Mouse (Mus musculus) erythroblast, embryonic 14.5 days (primary cell): ENCODE data around the gene Cit. TPM values are rescaled to one million over a fixed set of nuclear protein-coding genes. Genes with fewer than 3 reads are reported as not detected.

Experiments
- H3K27me3 ChIP-seq: 2 replicates; pipeline ENCODE4 v1.6.1; 2012; ENCODE audit warnings: inconsistent platforms; ENCODE audit not compliant: control insufficient read depth
- H3K36me3 ChIP-seq: 2 replicates; pipeline ENCODE4 v1.6.1; 2012; ENCODE audit warnings: mild to moderate bottlenecking, inconsistent platforms; ENCODE audit not compliant: control insufficient read depth
- H3K4me1 ChIP-seq: 2 replicates; pipeline ENCODE4 v1.6.1; 2012; ENCODE audit warnings: inconsistent platforms; ENCODE audit not compliant: control insufficient read depth
- H3K4me3 ChIP-seq: replicated peaks from 2 replicates; pipeline ENCODE3; 2012; ENCODE audit warnings: moderate library complexity, mild to moderate bottlenecking, inconsistent platforms
- H3K9me3 ChIP-seq: 2 replicates; pipeline ENCODE4 v1.6.1; 2012; ENCODE audit warnings: low read length, inconsistent platforms, mixed read lengths; ENCODE audit not compliant: control insufficient read depth
- GATA1 ChIP-seq: IDR thresholded peaks from 2 replicates; pipeline ENCODE4 v1.6.1; 2012; ENCODE audit warnings: low read length, inconsistent platforms, mixed read lengths
- TAL1 ChIP-seq: IDR thresholded peaks from 3 replicates; pipeline ENCODE4 v1.6.1; 2012; ENCODE audit warnings: low read length, inconsistent platforms, mixed read lengths
- polyA plus RNA-seq: library from polyadenylated mRNA; stranded (reverse); fragments of >175 nt; gene quantifications from 2 replicates; pipeline ENCODE4 v1.2.3, GENCODE M21; 2012

The Cit gene
- polyA plus RNA-seq, 1 experiment, result 13.6 TPM

DNA sequence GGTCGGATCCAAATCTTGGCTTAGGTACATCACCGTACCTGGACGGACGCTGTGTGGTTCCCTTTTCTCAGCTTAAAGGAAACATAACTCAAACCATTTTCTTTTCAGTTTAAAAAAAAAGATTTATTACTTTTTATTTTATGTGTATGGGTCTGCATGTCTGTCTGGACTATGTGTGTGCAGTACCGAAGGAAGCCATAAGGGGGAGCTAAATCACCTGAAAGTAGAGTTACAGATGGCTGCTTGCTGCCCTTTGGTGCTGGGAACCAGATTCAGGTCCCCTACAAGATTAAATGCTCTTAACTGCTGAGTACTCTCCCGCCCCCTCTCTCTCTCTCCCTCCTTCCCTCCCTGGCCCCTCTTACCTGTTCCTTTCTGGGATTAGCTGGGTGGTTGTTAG lies 112.1 kb downstream of the Cit start:
- Histone ChIP-seq H3K4me1 (peaks cover 40% of the 10 kb centered on the region), H3K4me3 (no peak overlapping the region), H3K9me3 (peaks cover 54% of the 10 kb centered on the region), H3K27me3 (peaks cover 18% of the 10 kb centered on the region; the same call in 1 of the 2 replicates), H3K36me3 (peaks cover 100% of the 10 kb centered on the region)
- TF ChIP-seq GATA1 (no peak), TAL1 (no peak)

DNA sequence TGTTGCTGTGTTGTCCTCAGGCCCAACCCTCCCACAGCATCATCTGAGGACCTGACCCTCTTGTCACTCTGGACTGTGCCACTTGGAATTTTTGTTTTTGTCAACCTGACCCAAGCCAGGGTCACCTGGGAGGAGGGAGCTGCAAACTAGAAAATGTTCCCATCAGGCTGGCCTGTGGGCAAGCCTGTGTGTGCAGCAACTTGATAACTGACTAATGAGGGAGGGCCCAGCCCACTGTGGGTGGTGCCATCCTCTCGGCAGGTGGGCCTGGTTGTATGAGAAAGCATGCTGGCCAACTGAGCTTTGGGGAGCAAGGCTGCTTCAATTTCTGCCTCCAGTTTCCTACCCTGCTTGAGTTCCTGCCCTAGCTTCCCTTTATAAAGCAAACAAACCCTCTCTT lies 113.3 kb downstream of the Cit start:
- H3K36me3 ChIP-seq, result peaks cover 100% of the 10 kb centered on the region
- TF ChIP-seq GATA1 (no peak), TAL1 (peak; percentile 52; the same call in 2 of the 3 replicates)
- peak overlapping the region; percentile 32 for H3K4me3 ChIP-seq
- peaks cover 16% of the 10 kb centered on the region; the same call in 1 of the 2 replicates for H3K27me3 ChIP-seq
- H3K9me3 ChIP-seq, result peaks cover 44% of the 10 kb centered on the region
- peaks cover 37% of the 10 kb centered on the region for H3K4me1 ChIP-seq

DNA sequence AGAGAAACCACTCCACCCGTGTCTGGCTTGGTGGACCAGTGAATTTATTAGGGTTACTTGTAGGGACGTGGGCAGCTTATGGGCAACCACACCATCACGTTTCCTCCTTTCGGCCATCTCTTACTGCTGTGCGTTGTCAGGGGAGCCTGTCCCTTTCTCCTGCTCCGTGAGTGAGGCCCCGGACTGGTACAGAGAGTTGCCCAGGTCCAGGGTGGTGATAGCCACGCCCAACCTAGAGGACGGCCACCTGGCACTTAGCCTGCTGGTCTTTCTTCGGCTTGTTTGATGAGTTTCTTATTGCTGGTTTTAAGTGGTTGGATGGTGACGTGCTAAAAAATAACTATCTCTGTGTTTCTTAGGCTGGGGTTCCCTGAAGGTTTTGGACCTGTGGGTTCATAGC lies 113.7 kb downstream of the Cit start:
- no peak for TF ChIP-seq TAL1
- TF ChIP-seq GATA1, result no peak
- peaks cover 40% of the 10 kb centered on the region for H3K9me3 ChIP-seq
- H3K4me1 ChIP-seq, result peaks cover 37% of the 10 kb centered on the region
- peaks cover 12% of the 10 kb centered on the region; the same call in 1 of the 2 replicates for H3K27me3 ChIP-seq
- H3K4me3 ChIP-seq, result peak overlapping the region; percentile 32
- H3K36me3 ChIP-seq, result peaks cover 100% of the 10 kb centered on the region

DNA sequence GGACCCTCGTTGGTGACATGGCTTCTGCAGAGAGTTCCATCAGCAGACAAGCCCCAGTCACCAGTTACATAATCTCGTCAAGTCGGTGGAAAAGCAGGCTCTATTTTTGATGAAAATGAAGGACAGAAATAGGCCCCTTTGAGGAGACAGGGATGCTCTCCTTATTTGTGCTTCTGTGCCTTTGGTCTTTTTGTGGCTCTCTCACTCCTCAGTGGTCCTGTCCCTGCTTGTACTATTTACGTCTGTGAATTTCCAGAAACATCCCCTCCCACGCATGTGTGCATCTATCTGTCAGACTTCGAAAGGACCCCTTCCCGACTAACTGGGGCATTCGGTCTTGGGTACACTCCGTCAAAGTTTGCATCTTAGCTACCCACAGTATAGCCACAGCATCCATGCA lies 116.7 kb downstream of the Cit start:
- H3K9me3 ChIP-seq, result peaks cover 10% of the 10 kb centered on the region

DNA sequence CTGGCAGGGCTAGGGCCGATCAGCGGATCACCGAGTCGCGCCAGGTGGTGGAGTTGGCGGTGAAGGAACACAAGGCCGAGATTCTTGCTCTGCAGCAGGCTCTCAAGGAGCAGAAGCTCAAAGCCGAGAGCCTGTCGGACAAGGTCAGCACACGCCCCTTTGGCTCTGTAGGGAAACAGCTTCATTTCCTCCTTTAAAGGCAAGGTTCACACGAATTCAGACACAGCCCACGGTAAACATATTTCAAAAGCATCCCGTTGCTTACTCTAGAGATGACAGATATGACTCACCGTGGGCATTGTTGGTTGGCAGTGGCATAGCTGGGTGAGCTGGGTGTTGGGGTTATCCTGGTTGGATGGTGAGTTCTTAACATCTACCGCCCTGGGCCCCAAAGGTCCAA lies 126.2 kb downstream of the Cit start:
- Histone ChIP-seq H3K27me3 (no peaks in the 10 kb centered on the region), H3K36me3 (peaks cover 100% of the 10 kb centered on the region), H3K4me3 (no peak overlapping the region), H3K4me1 (no peaks in the 10 kb centered on the region), H3K9me3 (no peaks in the 10 kb centered on the region)
- TF ChIP-seq GATA1 (no peak), TAL1 (no peak)

More for the DNA sequence above, 116.7 kb downstream of the Cit start:
- Histone ChIP-seq H3K27me3 (no peaks in the 10 kb centered on the region; the same call in 1 of the 2 replicates), H3K36me3 (peaks cover 100% of the 10 kb centered on the region), H3K4me1 (peaks cover 36% of the 10 kb centered on the region), H3K4me3 (no peak overlapping the region)
- TF ChIP-seq GATA1, result no peak
- no peak for TF ChIP-seq TAL1

GRCm38 (mm10) chr5:115975672-115976071 lies 130.6 kb downstream of the Cit start:
- TF ChIP-seq GATA1, result no peak
- TF ChIP-seq TAL1, result no peak
- H3K4me3 ChIP-seq, result no peak overlapping the region
- no peaks in the 10 kb centered on the region; the same call in 1 of the 2 replicates for H3K4me1 ChIP-seq
- no peaks in the 10 kb centered on the region for H3K9me3 ChIP-seq
- peaks cover 100% of the 10 kb centered on the region for H3K36me3 ChIP-seq
- H3K27me3 ChIP-seq, result no peaks in the 10 kb centered on the region

GRCm38 (mm10) chr5:115976446-115976845 lies 131.4 kb downstream of the Cit start:
- H3K27me3 ChIP-seq, result no peaks in the 10 kb centered on the region
- no peaks in the 10 kb centered on the region; the same call in 1 of the 2 replicates for H3K4me1 ChIP-seq
- TF ChIP-seq TAL1, result no peak
- TF ChIP-seq GATA1, result no peak
- H3K4me3 ChIP-seq, result no peak overlapping the region
- peaks cover 100% of the 10 kb centered on the region for H3K36me3 ChIP-seq
- H3K9me3 ChIP-seq, result no peaks in the 10 kb centered on the region

DNA sequence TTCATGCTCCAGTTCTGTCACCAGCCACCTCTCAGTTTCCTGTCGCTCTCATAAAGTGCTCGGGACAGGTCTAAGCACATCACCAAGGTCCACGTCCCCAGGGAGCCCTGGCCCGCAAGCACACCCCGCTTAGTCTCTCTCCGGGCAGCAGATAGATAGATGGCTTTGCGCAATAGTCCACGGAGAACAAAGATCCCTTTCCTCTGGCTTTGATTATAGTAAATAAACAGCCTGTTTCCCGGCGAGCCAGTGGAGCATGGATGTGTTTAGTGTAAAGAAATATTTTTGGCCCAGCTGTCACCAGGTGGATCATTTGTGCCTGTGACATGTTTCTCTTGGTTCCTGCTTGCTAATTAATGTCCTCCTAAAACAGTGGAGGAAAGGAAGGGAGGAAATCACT lies 132.2 kb downstream of the Cit start:
- TF ChIP-seq TAL1 (no peak), GATA1 (no peak)
- Histone ChIP-seq H3K9me3 (no peaks in the 10 kb centered on the region), H3K4me3 (no peak overlapping the region), H3K36me3 (peaks cover 100% of the 10 kb centered on the region), H3K4me1 (no peaks in the 10 kb centered on the region; the same call in 1 of the 2 replicates), H3K27me3 (no peaks in the 10 kb centered on the region)

GRCm38 (mm10) chr5:115977757-115978156 lies 132.7 kb downstream of the Cit start:
- H3K36me3 ChIP-seq, result peaks cover 100% of the 10 kb centered on the region
- H3K27me3 ChIP-seq, result no peaks in the 10 kb centered on the region
- H3K4me3 ChIP-seq, result no peak overlapping the region
- no peaks in the 10 kb centered on the region for H3K9me3 ChIP-seq
- H3K4me1 ChIP-seq, result no peaks in the 10 kb centered on the region; the same call in 1 of the 2 replicates
- TF ChIP-seq TAL1 (no peak), GATA1 (no peak)

- H3K36me3 ChIP-seq, result peaks cover 100% of the 10 kb centered on the region
- H3K27me3 ChIP-seq, result no peaks in the 10 kb centered on the region
- no peak overlapping the region for H3K4me3 ChIP-seq
- H3K9me3 ChIP-seq, result no peaks in the 10 kb centered on the region
- no peaks in the 10 kb centered on the region; the same call in 1 of the 2 replicates for H3K4me1 ChIP-seq
- no peak for TF ChIP-seq TAL1
- no peak for TF ChIP-seq GATA1
Measured at GRCm38 (mm10) chr5:115978255-115978654, 133.2 kb downstream of the Cit start.
